Mouse (Mus musculus): Measurements from ENCODE around the gene B4galt2. TPM values are rescaled to one million over a fixed set of nuclear protein-coding genes. Genes with fewer than 3 reads are reported as not detected.
A peak's percentile ranks its signal among the peaks of the same experiment; 100 is the strongest.

B4galt2 gene
- total RNA-seq (2012; rRNA removed): 0.08 TPM in 1 of 2 replicates, not detected in the other
- under 1 TPM in 1 of 2 experiments, not detected in 1; 0.19 TPM for polyA plus RNA-seq (2012; ENCODE audit: insufficient read depth in 1 of 2, insufficient read length in 2 of 2, low read depth in 1 of 2, low replicate concordance in 2 of 2, missing spikeins in 1 of 2)

GRCm38 (mm10) chr4:117882701-117883691 is at the start of gene B4galt2:
B4galt2 (minus strand) TSS chr4:117883487.
- peaks cover 0 to 10% of the 10 kb centered on the region in 2 experiments; a peak in 2 of 4 replicates for H3K4me1 ChIP-seq (ENCODE audit: control insufficient read depth in 1 of 2, insufficient read depth in 2 of 2, low read length in 2 of 2)
- no peak within 1 kb of the TSS for H3K27ac ChIP-seq (ENCODE audit: control insufficient read depth, low read depth, low read length)
- TF ChIP-seq TAL1 (IDR thresholded peaks at IDR 0.05; ENCODE audit: low read length) (no peak), TBP (IDR thresholded peaks at IDR 0.05; ENCODE audit: low read depth, low read length) (no peak), USF2 (IDR thresholded peaks at IDR 0.05; ENCODE audit: borderline replicate concordance in 1 of 2, insufficient read depth in 1 of 2, low read depth in 1 of 2, low read length in 2 of 2) (no peak), CTCF (IDR thresholded peaks at IDR 0.05 in 2 of 3, conservative IDR thresholded peaks at IDR 0.05 in 1 of 3; ENCODE audit: control insufficient read depth in 1 of 3, insufficient read depth in 1 of 3, low read depth in 2 of 3, low read length in 3 of 3, poor library complexity in 1 of 3, severe bottlenecking in 1 of 3) (peak in 1 of 3 experiments; percentile 35; a peak in 1 of 6 replicates), ETS1 (IDR thresholded peaks at IDR 0.05; ENCODE audit: low read depth, low read length) (no peak), SIN3A (IDR thresholded peaks at IDR 0.05; ENCODE audit: low read length) (no peak)
- no peaks in the 10 kb centered on the region for H3K27me3 ChIP-seq (ENCODE audit: control insufficient read depth in 1 of 2, insufficient read depth in 2 of 2, low read length in 2 of 2)
- H3K9me3 ChIP-seq (replicated peaks; ENCODE audit: insufficient read depth, low read length): no peaks in the 10 kb centered on the region
- no peak within 1 kb of the TSS for H3K4me3 ChIP-seq (ENCODE audit: control insufficient read depth in 1 of 2, insufficient read depth in 1 of 2, low read depth in 2 of 2, low read length in 2 of 2)
- H3K9ac ChIP-seq (ENCODE audit: control insufficient read depth, low read depth, low read length, poor library complexity, severe bottlenecking): no peak within 1 kb of the TSS
- H3K79me2 ChIP-seq (ENCODE audit: control insufficient read depth, insufficient read depth, low read length, poor library complexity): peaks cover 15% of the 10 kb centered on the region
- peaks cover 0 to 3% of the 10 kb centered on the region in 2 experiments; a peak in 3 of 4 replicates for H3K36me3 ChIP-seq (ENCODE audit: control insufficient read depth in 1 of 2, insufficient read depth in 2 of 2, low read length in 2 of 2)
- DNase-seq (ENCODE audit: low read depth, low spot score): no peak

- no peak within 1 kb of the TSS for H3K4me3 ChIP-seq (ENCODE audit: control insufficient read depth in 1 of 2, insufficient read depth in 1 of 2, low read depth in 2 of 2, low read length in 2 of 2)
Observed at GRCm38 (mm10) chr4:117929391-117929881, 46.1 kb upstream of the B4galt2 start, which contains the start of gene Artn. Artn (minus strand) TSS chr4:117929763.

More at GRCm38 (mm10) chr4:117929391-117929881, 46.1 kb upstream of the B4galt2 start, which contains the start of gene Artn:
- Histone ChIP-seq H3K79me2 (ENCODE audit: control insufficient read depth, insufficient read depth, low read length, poor library complexity) (no peaks in the 10 kb centered on the region), H3K27me3 (ENCODE audit: control insufficient read depth in 1 of 2, insufficient read depth in 2 of 2, low read length in 2 of 2) (no peaks in the 10 kb centered on the region), H3K27ac (ENCODE audit: control insufficient read depth, low read depth, low read length) (peak within 1 kb of the TSS; percentile 48), H3K9me3 (replicated peaks; ENCODE audit: insufficient read depth, low read length) (no peaks in the 10 kb centered on the region), H3K4me1 (ENCODE audit: control insufficient read depth in 1 of 2, insufficient read depth in 2 of 2, low read length in 2 of 2) (peaks cover 0 to 18% of the 10 kb centered on the region in 2 experiments; a peak in 2 of 4 replicates), H3K9ac (ENCODE audit: control insufficient read depth, low read depth, low read length, poor library complexity, severe bottlenecking) (peak within 1 kb of the TSS; percentile 54; the same call in 1 of the 2 replicates), H3K36me3 (ENCODE audit: control insufficient read depth in 1 of 2, insufficient read depth in 2 of 2, low read length in 2 of 2) (peaks cover 0 to 9% of the 10 kb centered on the region in 2 experiments; a peak in 2 of 4 replicates)
- DNase-seq (ENCODE audit: low read depth, low spot score): no peak
- TF ChIP-seq MEF2A (IDR thresholded peaks at IDR 0.05; ENCODE audit: extremely low read depth, insufficient replicate concordance, low read depth, low read length, poor library complexity, severe bottlenecking) (no peak), SMC3 (IDR thresholded peaks at IDR 0.05; ENCODE audit: low read depth, low read length) (no peak), RCOR1 (IDR thresholded peaks at IDR 0.05; ENCODE audit: low read depth, low read length) (no peak), USF1 (IDR thresholded peaks at IDR 0.05; ENCODE audit: low read depth, low read length) (no peak), ELF1 (IDR thresholded peaks at IDR 0.05; ENCODE audit: low read depth, low read length) (no peak), GATA1 (IDR thresholded peaks at IDR 0.05; ENCODE audit: low read depth, low read length) (no peak), SIN3A (IDR thresholded peaks at IDR 0.05; ENCODE audit: low read length) (no peak), MXI1 (IDR thresholded peaks at IDR 0.05; ENCODE audit: low read depth, low read length) (no peak), CTCF (IDR thresholded peaks at IDR 0.05 in 2 of 3, conservative IDR thresholded peaks at IDR 0.05 in 1 of 3; ENCODE audit: control insufficient read depth in 1 of 3, insufficient read depth in 1 of 3, low read depth in 2 of 3, low read length in 3 of 3, poor library complexity in 1 of 3, severe bottlenecking in 1 of 3) (no peak), MAZ (IDR thresholded peaks at IDR 0.05; ENCODE audit: low read depth, low read length) (no peak), MYB (IDR thresholded peaks at IDR 0.05; ENCODE audit: low read depth, low read length) (no peak), MAFK (IDR thresholded peaks at IDR 0.05; ENCODE audit: borderline replicate concordance, low read depth, low read length) (no peak), RAD21 (IDR thresholded peaks at IDR 0.05; ENCODE audit: low read depth, low read length) (no peak), MAX (IDR thresholded peaks at IDR 0.05; ENCODE audit: low read length) (no peak), CHD1 (IDR thresholded peaks at IDR 0.05; ENCODE audit: low read depth, low read length) (no peak), TCF12 (IDR thresholded peaks at IDR 0.05; ENCODE audit: low read depth, low read length) (no peak), BHLHE40 (IDR thresholded peaks at IDR 0.05; ENCODE audit: borderline replicate concordance, low read depth, low read length) (no peak), TAL1 (IDR thresholded peaks at IDR 0.05; ENCODE audit: low read length) (no peak)
